Mouse (Mus musculus): ENCODE measurements at regions not wholly inside any gene's neighbourhood (a gene's known extent, or its start where the extent isn't known, plus 50 kb on each side); places are given as distances from the start of the nearest gene placed in this dataset.

- no peak for ATAC-seq (ENCODE audit: low FRiP score, low TSS enrichment)
- WGBS = 57% methylated on average over 9 of the region's 9 CpGs
- peaks cover 35% of the 10 kb centered on the region for H3K4me1 ChIP-seq (ENCODE audit: control insufficient read depth, insufficient read depth, low read length)
- no peak overlapping the region for H3K27ac ChIP-seq (replicated peaks; ENCODE audit: low read depth, low read length)
- H3K36me3 ChIP-seq (ENCODE audit: control insufficient read depth, insufficient read depth, low read length) = no peaks in the 10 kb centered on the region
- H3K27me3 ChIP-seq (ENCODE audit: control insufficient read depth, insufficient read depth, low read length) = 0 out of 2 replicates have a peak, but pooled peaks cover 4% of the 10 kb centered on the region
- peak; percentile 60 for DNase-seq
- H3K4me3 ChIP-seq (replicated peaks; ENCODE audit: low read depth, low read length) = no peak overlapping the region
- H3K9ac ChIP-seq (replicated peaks; ENCODE audit: low read length) = no peak overlapping the region
- no peak overlapping the region for H3K4me2 ChIP-seq (ENCODE audit: low read length)
- no peaks in the 10 kb centered on the region for H3K9me3 ChIP-seq (ENCODE audit: control insufficient read depth, low read length)
Measured at GRCm38 (mm10) chr17:83133201-83133600, 81.9 kb upstream of the Pkdcc start.

GRCm38 (mm10) chr17:83135441-83136120, 79.5 kb upstream of the Pkdcc start:
- no peak overlapping the region for H3K4me3 ChIP-seq (replicated peaks; ENCODE audit: low read depth, low read length)
- no peaks in the 10 kb centered on the region for H3K36me3 ChIP-seq (ENCODE audit: control insufficient read depth, insufficient read depth, low read length)
- no peaks in the 10 kb centered on the region for H3K9me3 ChIP-seq (ENCODE audit: control insufficient read depth, low read length)
- H3K9ac ChIP-seq (replicated peaks; ENCODE audit: low read length) = no peak overlapping the region
- no peaks in the 10 kb centered on the region for H3K27me3 ChIP-seq (ENCODE audit: control insufficient read depth, insufficient read depth, low read length)
- H3K4me2 ChIP-seq (ENCODE audit: low read length) = no peak overlapping the region
- peaks cover 23% of the 10 kb centered on the region for H3K4me1 ChIP-seq (ENCODE audit: control insufficient read depth, insufficient read depth, low read length)
- DNase-seq (no peak), ATAC-seq (ENCODE audit: low FRiP score, low TSS enrichment) (no peak)
- peak overlapping the region; percentile 58 for H3K27ac ChIP-seq (replicated peaks; ENCODE audit: low read depth, low read length)
- WGBS = 67% methylated on average over 6 of the region's 6 CpGs

GRCm38 (mm10) chr17:83136267-83136666, 78.8 kb upstream of the Pkdcc start:
- DNase-seq (peak; percentile 63), ATAC-seq (ENCODE audit: low FRiP score, low TSS enrichment) (no peak)
- Histone ChIP-seq H3K4me1 (ENCODE audit: control insufficient read depth, insufficient read depth, low read length) (peaks cover 23% of the 10 kb centered on the region), H3K27ac (replicated peaks; ENCODE audit: low read depth, low read length) (peak overlapping the region; percentile 58; the same call in 1 of the 2 replicates), H3K27me3 (ENCODE audit: control insufficient read depth, insufficient read depth, low read length) (no peaks in the 10 kb centered on the region), H3K9me3 (ENCODE audit: control insufficient read depth, low read length) (no peaks in the 10 kb centered on the region), H3K4me3 (replicated peaks; ENCODE audit: low read depth, low read length) (no peak overlapping the region), H3K4me2 (ENCODE audit: low read length) (no peak overlapping the region), H3K36me3 (ENCODE audit: control insufficient read depth, insufficient read depth, low read length) (no peaks in the 10 kb centered on the region), H3K9ac (replicated peaks; ENCODE audit: low read length) (no peak overlapping the region)
- WGBS = 19% methylated on average over 5 of the region's 5 CpGs

GRCm38 (mm10) chr17:83137720-83138119, 77.4 kb upstream of the Pkdcc start:
- peaks cover 23% of the 10 kb centered on the region for H3K4me1 ChIP-seq (ENCODE audit: control insufficient read depth, insufficient read depth, low read length)
- 90% methylated on average over 7 of the region's 7 CpGs for WGBS
- no peak overlapping the region for H3K4me3 ChIP-seq (replicated peaks; ENCODE audit: low read depth, low read length)
- no peak overlapping the region for H3K9ac ChIP-seq (replicated peaks; ENCODE audit: low read length)
- no peaks in the 10 kb centered on the region for H3K27me3 ChIP-seq (ENCODE audit: control insufficient read depth, insufficient read depth, low read length)
- no peak for DNase-seq
- H3K36me3 ChIP-seq (ENCODE audit: control insufficient read depth, insufficient read depth, low read length) = no peaks in the 10 kb centered on the region
- no peak for ATAC-seq (ENCODE audit: low FRiP score, low TSS enrichment)
- H3K4me2 ChIP-seq (ENCODE audit: low read length) = no peak overlapping the region
- H3K27ac ChIP-seq (replicated peaks; ENCODE audit: low read depth, low read length) = no peak overlapping the region
- H3K9me3 ChIP-seq (ENCODE audit: control insufficient read depth, low read length) = no peaks in the 10 kb centered on the region

- peaks cover 23% of the 10 kb centered on the region for H3K4me1 ChIP-seq (ENCODE audit: control insufficient read depth, insufficient read depth, low read length)
- H3K27me3 ChIP-seq (ENCODE audit: control insufficient read depth, insufficient read depth, low read length) = no peaks in the 10 kb centered on the region
- peak; percentile 53 for ATAC-seq (ENCODE audit: low FRiP score, low TSS enrichment)
- no peak overlapping the region for H3K4me2 ChIP-seq (ENCODE audit: low read length)
- no peak overlapping the region for H3K4me3 ChIP-seq (replicated peaks; ENCODE audit: low read depth, low read length)
- H3K9me3 ChIP-seq (ENCODE audit: control insufficient read depth, low read length) = no peaks in the 10 kb centered on the region
- peak; percentile 53 for DNase-seq
- H3K27ac ChIP-seq (replicated peaks; ENCODE audit: low read depth, low read length) = no peak overlapping the region
- 28% methylated on average over 11 of the region's 11 CpGs for WGBS
- no peak overlapping the region for H3K9ac ChIP-seq (replicated peaks; ENCODE audit: low read length)
- no peaks in the 10 kb centered on the region for H3K36me3 ChIP-seq (ENCODE audit: control insufficient read depth, insufficient read depth, low read length)
Measured at GRCm38 (mm10) chr17:83138493-83139417, 76.3 kb upstream of the Pkdcc start.

GRCm38 (mm10) chr17:83148371-83148929, 66.6 kb upstream of the Pkdcc start:
- Histone ChIP-seq H3K9ac (replicated peaks; ENCODE audit: low read length) (no peak overlapping the region), H3K27me3 (ENCODE audit: control insufficient read depth, insufficient read depth, low read length) (no peaks in the 10 kb centered on the region), H3K27ac (replicated peaks; ENCODE audit: low read depth, low read length) (no peak overlapping the region), H3K4me3 (replicated peaks; ENCODE audit: low read depth, low read length) (no peak overlapping the region), H3K4me1 (ENCODE audit: control insufficient read depth, insufficient read depth, low read length) (no peaks in the 10 kb centered on the region), H3K4me2 (ENCODE audit: low read length) (no peak overlapping the region), H3K36me3 (ENCODE audit: control insufficient read depth, insufficient read depth, low read length) (no peaks in the 10 kb centered on the region), H3K9me3 (ENCODE audit: control insufficient read depth, low read length) (no peaks in the 10 kb centered on the region)
- 89% methylated on average over 15 of the region's 15 CpGs for WGBS
- no peak for DNase-seq
- ATAC-seq (ENCODE audit: low FRiP score, low TSS enrichment) = no peak

GRCm38 (mm10) chr17:83149336-83149735, 65.8 kb upstream of the Pkdcc start:
- Histone ChIP-seq H3K27me3 (ENCODE audit: control insufficient read depth, insufficient read depth, low read length) (no peaks in the 10 kb centered on the region), H3K9me3 (ENCODE audit: control insufficient read depth, low read length) (no peaks in the 10 kb centered on the region), H3K9ac (replicated peaks; ENCODE audit: low read length) (no peak overlapping the region), H3K4me1 (ENCODE audit: control insufficient read depth, insufficient read depth, low read length) (no peaks in the 10 kb centered on the region), H3K27ac (replicated peaks; ENCODE audit: low read depth, low read length) (no peak overlapping the region), H3K36me3 (ENCODE audit: control insufficient read depth, insufficient read depth, low read length) (no peaks in the 10 kb centered on the region), H3K4me3 (replicated peaks; ENCODE audit: low read depth, low read length) (no peak overlapping the region), H3K4me2 (ENCODE audit: low read length) (no peak overlapping the region)
- ATAC-seq (ENCODE audit: low FRiP score, low TSS enrichment) = no peak
- no peak for DNase-seq
- 84% methylated on average over 6 of the region's 6 CpGs for WGBS

- H3K27ac ChIP-seq (replicated peaks; ENCODE audit: low read depth, low read length) = no peak overlapping the region
- WGBS = 87% methylated on average over 4 of the region's 4 CpGs
- H3K4me2 ChIP-seq (ENCODE audit: low read length) = no peak overlapping the region
- no peak overlapping the region for H3K4me3 ChIP-seq (replicated peaks; ENCODE audit: low read depth, low read length)
- DNase-seq = no peak
- no peak overlapping the region for H3K9ac ChIP-seq (replicated peaks; ENCODE audit: low read length)
- no peaks in the 10 kb centered on the region for H3K9me3 ChIP-seq (ENCODE audit: control insufficient read depth, low read length)
- no peaks in the 10 kb centered on the region for H3K4me1 ChIP-seq (ENCODE audit: control insufficient read depth, insufficient read depth, low read length)
- no peaks in the 10 kb centered on the region for H3K27me3 ChIP-seq (ENCODE audit: control insufficient read depth, insufficient read depth, low read length)
- no peak for ATAC-seq (ENCODE audit: low FRiP score, low TSS enrichment)
- no peaks in the 10 kb centered on the region for H3K36me3 ChIP-seq (ENCODE audit: control insufficient read depth, insufficient read depth, low read length)
Measured at GRCm38 (mm10) chr17:83155106-83155505, 60.0 kb upstream of the Pkdcc start.
